Mouse (Mus musculus) megakaryocyte, embryonic 14.5 days (primary cell): ENCODE data around the gene Epb41.

Experiments used
- FLI1 ChIP-seq: IDR thresholded peaks from 2 replicates; pipeline ENCODE4 v1.6.1; 2012; ENCODE audit warnings: low read length, inconsistent platforms, mixed read lengths
- GATA1 ChIP-seq: IDR thresholded peaks from 3 replicates; pipeline ENCODE4 v1.6.1; 2012; ENCODE audit warnings: mixed read lengths, low read length, inconsistent platforms, borderline replicate concordance

GRCm38 (mm10) chr4:132022639-132023038 lies 52.5 kb downstream of the Epb41 start:
- TF ChIP-seq GATA1: no peak
- TF ChIP-seq FLI1: no peak
